Mouse (Mus musculus) ovary, postnatal 36 days (tissue): ENCODE measurements around the gene Exd2.

Experiments used
- DNase-seq: peaks from one replicate; pipeline ENCODE4 v3.0.0; 2022; ENCODE audit warnings: low spot score, mixed read lengths

Gene Exd2

DNA sequence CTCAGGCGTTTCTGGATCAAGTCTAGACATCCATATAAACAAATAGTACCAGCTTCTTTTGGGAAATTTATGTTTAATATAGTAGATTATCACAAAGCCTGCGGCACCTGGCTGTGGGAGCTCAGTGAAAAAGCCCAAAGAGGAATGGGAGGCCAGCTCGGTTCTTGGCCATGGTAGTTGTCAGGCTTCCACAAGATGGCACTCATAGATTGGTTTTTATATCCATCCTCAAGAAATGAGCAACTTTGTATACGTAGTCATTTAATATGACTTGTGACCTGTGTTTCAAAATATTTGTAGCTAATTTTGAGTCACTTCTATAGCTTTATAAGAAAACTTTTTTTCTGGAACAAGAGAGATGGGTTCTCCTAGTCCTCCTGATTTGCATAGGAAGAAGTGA, 35.5 kb downstream of the Exd2 start:
- DNase-seq, result no peak

- DNase-seq, result no peak
Measured at GRCm38 (mm10) chr12:80500506-80500905, 37.6 kb downstream of the Exd2 start.

DNA sequence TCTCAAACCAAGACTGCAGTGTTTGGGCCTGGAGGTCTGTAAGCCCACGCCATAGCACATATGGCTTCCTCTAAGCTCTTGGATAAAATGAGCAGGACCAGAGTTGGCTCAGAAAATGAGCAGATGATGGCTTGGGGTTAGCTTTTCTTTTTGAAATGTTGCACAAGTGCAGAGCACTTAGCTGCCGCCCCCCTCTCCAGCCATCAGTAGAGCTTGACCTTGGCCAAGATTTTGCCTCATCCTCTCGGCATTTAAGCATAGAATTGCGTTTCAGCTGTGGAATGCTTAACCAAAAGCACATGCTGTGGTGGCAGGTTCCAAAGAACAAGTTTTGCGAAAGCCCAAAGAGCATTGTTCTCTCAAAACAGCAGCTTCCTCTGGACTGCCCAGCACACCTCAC, 41.8 kb downstream of the Exd2 start:
- DNase-seq, result no peak

DNA sequence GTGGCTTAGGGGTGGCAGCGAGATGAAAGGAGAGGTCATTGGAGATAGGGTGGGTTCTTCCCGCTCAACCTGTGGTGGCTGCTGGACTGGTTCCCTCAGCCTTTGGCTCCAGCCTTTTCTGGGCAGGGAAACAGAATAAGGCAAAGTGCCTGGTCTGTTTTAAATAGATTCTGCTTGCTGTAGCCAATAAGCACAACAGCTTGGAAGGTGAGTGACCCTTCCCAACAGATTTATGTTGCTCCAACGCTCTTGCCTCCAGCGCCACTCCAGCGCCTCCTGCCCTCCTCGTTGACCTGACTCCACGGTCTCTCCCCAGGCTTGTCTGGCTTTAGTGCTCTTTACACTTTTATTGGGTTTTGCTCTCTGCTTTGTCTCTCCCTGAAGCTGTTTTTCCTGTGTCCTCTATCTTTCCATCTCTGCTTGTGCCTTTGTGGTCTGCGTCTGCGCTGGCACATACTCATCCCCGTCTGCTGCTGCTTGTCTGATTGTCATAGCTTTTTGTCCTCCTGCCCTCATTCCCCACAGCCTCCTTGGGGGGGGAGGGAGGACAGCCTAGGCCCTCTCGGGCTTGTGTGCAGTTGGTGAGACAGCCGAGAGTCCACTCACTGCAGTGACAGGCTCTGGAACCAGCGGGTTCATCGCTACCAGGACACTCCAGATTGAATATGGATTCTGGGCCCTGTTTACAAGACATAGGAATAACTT, 44.3 kb downstream of the Exd2 start:
- DNase-seq, result no peak

DNA sequence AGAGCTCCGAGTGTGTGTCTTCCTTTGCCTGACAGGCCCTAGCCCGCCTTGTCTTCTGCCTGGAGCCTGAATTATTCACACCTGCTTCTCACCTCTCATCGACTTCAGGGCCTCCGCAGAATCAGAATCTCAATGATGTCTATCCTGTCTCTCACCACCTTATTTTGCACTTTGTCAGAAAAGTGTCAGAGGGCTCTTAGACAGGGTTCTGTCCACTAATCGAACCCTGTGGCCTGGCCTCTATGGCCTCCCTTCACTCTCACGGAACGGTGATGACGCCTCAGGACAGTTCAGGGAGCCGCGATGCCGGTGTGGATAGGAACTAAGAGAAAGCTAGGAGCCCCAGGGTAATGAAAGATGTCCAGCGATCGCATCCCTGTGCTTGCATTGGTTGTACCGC, 55.1 kb downstream of the Exd2 start, which contains the start of gene Galnt16:
Gene Galnt16 (plus strand): TSS at position 301 of the 400 bp plus-strand sequence.
- DNase-seq, result no peak

DNA sequence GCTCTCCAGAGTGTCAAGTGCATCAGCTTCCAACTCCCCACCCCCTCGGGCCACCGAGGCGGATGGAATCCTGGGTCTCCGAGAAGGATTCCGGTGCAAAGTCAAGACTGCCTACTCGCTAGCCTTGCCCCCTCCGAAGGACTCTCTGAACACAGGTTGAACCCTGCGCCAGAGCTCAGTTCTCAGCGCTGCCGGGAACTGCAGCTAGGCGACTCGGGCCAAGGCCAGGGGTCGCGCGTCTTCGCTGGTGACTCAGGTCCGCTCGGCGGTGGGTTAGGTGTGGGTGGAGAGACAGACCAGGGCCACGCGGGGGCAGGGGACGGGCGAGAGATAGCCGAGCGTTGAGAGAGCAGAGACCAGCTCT, 55.5 kb downstream of the Exd2 start:
- peak; percentile 18 for DNase-seq

GRCm38 (mm10) chr12:80518757-80519620, 56.1 kb downstream of the Exd2 start:
- DNase-seq, result peak; percentile 30

GRCm38 (mm10) chr12:80519621-80520332, 56.9 kb downstream of the Exd2 start:
- DNase-seq, result peak; percentile 33

DNA sequence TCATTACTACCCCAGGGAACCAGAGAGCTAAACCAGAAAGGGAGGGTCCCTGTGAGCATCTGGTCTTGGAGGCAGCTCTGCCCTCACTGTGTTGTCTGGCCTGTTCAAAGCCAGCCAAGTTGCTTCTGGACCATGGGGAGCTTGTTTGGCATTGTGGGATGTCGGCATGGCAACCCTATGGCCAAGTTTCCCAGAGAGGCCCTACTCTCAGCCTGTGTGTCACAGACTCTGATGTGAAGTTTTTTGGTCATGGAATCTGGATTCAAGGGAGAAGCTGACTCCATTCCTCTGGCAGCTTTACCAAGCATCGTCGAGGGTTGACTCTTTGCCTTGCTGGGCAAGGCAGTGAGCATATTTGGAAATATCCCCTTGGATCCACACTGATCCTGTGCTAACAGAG, 59.1 kb downstream of the Exd2 start:
- DNase-seq, result no peak

DNA sequence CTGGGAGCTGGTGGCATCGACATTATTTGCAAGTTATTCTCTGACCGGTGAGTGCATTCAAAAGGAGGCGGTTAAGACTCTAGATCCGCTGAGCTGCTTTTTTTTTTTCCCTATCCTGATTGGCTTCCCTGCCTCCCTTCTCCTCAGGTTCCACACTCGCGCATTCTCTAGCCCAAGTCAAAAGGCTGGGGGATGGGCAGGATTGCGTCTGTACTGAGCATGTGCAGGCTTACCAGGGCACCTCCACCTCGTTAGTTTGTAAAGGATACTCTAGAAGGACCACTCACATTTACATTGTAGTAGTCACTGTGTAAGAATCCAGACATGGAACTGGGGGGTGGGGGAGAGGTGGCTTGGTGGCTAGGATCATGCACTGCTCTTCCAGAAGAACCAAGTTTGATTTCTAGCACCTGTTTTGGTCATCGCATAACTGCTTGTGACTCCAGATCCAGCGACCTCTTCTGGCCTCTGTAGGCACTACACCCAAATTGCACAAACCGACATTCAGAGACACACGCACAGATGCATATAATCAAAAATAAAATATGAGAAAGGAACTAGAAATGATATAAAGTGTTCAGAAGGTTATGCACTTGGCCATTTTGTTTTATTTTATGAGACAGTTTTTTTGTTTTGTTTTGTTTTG, 61.5 kb downstream of the Exd2 start:
- no peak for DNase-seq

GRCm38 (mm10) chr12:80525513-80525912, 62.6 kb downstream of the Exd2 start:
- no peak for DNase-seq

- DNase-seq, result no peak
Measured at GRCm38 (mm10) chr12:80526511-80526910, 63.6 kb downstream of the Exd2 start.

DNA sequence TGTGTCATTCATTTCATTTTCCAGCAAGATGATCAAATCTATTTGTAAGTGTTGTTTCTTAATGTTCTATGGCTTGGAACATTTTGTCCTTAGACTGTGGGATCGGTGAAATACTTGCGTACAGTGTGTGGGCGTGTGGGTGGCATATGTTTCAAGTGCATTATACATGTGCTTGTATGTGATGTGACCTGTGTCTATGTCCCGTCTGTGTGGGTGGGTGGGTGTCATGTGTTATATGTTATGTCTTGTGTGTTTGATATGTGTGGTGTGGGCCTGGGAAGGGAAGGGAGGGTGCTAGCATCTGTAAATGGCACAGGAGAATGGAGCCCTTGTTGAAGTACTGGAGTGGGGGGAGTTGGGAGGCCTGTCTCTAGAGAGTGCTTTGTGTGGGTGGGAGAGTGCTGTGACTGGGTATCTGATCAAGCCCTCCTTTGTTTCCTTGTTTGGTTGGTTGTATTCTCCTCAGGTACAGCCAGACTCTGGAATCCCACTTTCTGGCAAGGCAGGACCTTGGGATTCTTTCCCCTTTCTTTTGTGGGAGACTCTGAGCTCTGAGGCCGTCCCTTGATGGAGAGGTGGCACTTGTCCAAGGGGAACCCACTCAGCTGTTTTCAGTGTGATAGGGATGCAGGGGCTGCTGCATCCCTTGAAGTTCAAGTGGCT, 65.0 kb downstream of the Exd2 start:
- DNase-seq, result no peak

GRCm38 (mm10) chr12:80530052-80530451, 67.2 kb downstream of the Exd2 start:
- DNase-seq, result no peak

DNA sequence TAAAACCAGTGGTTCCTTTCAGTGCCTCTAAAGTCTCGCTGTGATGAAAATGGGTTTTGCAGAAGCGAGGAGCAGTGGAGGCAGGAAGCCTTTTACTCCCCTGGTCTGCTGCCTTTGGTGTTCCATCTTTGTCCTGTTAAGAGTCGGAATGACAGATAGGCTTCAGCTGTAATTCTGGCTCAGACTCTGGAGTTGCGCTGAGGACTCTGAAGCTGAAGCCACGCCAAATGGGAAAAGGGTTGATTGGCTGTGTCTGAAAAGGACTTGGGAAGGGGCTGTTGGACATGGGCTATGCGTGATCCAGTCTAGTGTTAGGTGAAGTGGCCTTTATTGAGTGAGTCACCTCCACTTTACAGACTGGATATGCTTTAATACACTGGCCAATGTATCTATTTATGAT, 67.7 kb downstream of the Exd2 start:
- no peak for DNase-seq

DNA sequence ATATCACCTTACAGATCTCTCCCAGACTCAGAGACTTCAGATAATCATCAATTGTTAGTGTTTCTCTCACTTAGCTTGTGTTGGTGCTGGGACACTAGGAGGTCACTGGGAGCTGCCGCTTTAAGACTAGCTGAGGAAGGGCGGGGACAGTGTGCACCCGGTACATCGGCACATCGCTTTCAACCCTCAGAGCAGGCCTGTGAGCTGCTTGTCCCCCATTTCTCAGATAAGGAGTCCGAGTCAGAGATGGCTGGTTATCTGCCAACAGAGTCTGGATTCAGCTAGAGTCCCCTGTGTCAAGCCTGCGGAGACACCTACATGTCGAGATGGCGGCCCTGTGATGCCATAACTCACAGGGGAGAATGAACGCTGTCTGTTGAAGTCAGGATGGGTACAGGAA, 68.7 kb downstream of the Exd2 start:
- DNase-seq, result no peak

GRCm38 (mm10) chr12:80533876-80534275, 71.0 kb downstream of the Exd2 start:
- no peak for DNase-seq

- DNase-seq, result no peak
Measured at GRCm38 (mm10) chr12:80537313-80537712, 74.4 kb downstream of the Exd2 start.

DNA sequence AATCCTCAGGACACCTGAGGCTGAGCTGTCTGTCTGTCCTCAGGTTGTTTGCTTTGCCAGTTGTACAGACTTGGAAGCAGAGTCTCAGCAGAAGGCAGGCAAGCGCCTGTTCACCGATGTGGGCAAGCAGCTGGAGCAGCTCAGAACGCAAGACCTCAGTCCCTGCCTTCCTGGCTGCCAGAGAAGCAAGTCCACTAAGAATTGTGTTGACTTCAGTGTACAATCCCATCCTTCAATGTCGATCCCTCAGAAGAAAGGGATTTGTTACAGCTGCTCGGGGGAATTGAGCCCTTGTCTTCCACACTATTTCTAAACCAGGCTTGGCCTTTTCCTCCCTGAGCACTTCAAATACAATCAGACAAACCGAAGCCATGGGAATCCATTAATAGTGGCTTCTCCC, 75.4 kb downstream of the Exd2 start:
- no peak for DNase-seq

GRCm38 (mm10) chr12:80545310-80545709, 82.4 kb downstream of the Exd2 start:
- DNase-seq, result no peak

GRCm38 (mm10) chr12:80549646-80550045, 86.8 kb downstream of the Exd2 start:
- DNase-seq, result peak; percentile 48
